Mouse (Mus musculus) limb, embryonic 12.5 days (tissue): Measurements from ENCODE around the gene Olfr362. TPM values are rescaled to one million over a fixed set of nuclear protein-coding genes. Genes with fewer than 3 reads are reported as not detected.
"Not testable (repeated sequence)": the region's sequence is repeated elsewhere in the genome, so short reads cannot be mapped to it uniquely, and the experiment has no call there.

Experiments used
- ATAC-seq: fragments of 200-750 bp; cut with Nextera tagmentation; 2 replicates; pipeline ENCODE4 v1.8.0; 2017; ENCODE audit warnings: low read depth, moderate TSS enrichment; ENCODE audit not compliant: insufficient number of reproducible peaks, insufficient read depth, low FRiP score, low TSS enrichment
- H3K27ac ChIP-seq: fragments of 300-500 bp; sonication (generic); 2 replicates; pipeline ENCODE4 v1.5.1; 2016; ENCODE audit warnings: mild to moderate bottlenecking, moderate library complexity
- H3K27me3 ChIP-seq: fragments of 300-500 bp; sonication (generic); 2 replicates; pipeline ENCODE4 v1.6.1; 2016; ENCODE audit warnings: mild to moderate bottlenecking, moderate library complexity
- H3K36me3 ChIP-seq: fragments of 300-500 bp; sonication (generic); 2 replicates; pipeline ENCODE4 v1.6.1; 2016; ENCODE audit warnings: mild to moderate bottlenecking, moderate library complexity
- H3K4me1 ChIP-seq: fragments of 300-500 bp; sonication (generic); replicated peaks from 2 replicates; pipeline ENCODE4 v1.6.1; 2016
- H3K4me2 ChIP-seq: fragments of 300-500 bp; sonication (generic); 2 replicates; pipeline ENCODE4 v1.6.1; 2016; ENCODE audit warnings: mild to moderate bottlenecking, moderate library complexity
- H3K4me3 ChIP-seq: fragments of 300-500 bp; sonication (generic); replicated peaks from 2 replicates; pipeline ENCODE4 v1.5.1; 2016; ENCODE audit warnings: mild to moderate bottlenecking
- H3K9ac ChIP-seq: fragments of 300-500 bp; sonication (generic); replicated peaks from 2 replicates; pipeline ENCODE4 v1.6.1; 2016; ENCODE audit warnings: mild to moderate bottlenecking, moderate library complexity
- H3K9me3 ChIP-seq: fragments of 300-500 bp; sonication (generic); 2 replicates; pipeline ENCODE4 v1.6.1; 2016; ENCODE audit warnings: mild to moderate bottlenecking, moderate library complexity
- WGBS: fragments of 180-500 bp; shearing (Covaris S2); methylation state at CpG from one replicate; pipeline ENCODE4 v1.1.7; 2016; 5-methylcytosine and 5-hydroxymethylcytosine counted together
- polyA plus RNA-seq: library from polyadenylated mRNA; unstranded; fragments of >200 nt; fragmentation: Nextera tagmentation; extraction: Ambion mirVana; gene quantifications from 2 replicates; pipeline ENCODE4 v1.2.1, GENCODE M21; 2016

The Olfr362 gene
- not detected in 2 replicates for polyA plus RNA-seq

- no peak within 1 kb of the TSS for H3K9ac ChIP-seq
- H3K9me3 ChIP-seq: 0 out of 2 replicates have a peak, but pooled peaks cover 7% of the 10 kb centered on the region
- no peak for ATAC-seq
- 76% methylated on average over 1 of the region's 1 CpGs for WGBS
- H3K4me1 ChIP-seq: no peaks in the 10 kb centered on the region
- no peak within 1 kb of the TSS for H3K27ac ChIP-seq
- H3K27me3 ChIP-seq: no peaks in the 10 kb centered on the region
- no peaks in the 10 kb centered on the region for H3K36me3 ChIP-seq
- no peak within 1 kb of the TSS for H3K4me3 ChIP-seq
- H3K4me2 ChIP-seq: no peak within 1 kb of the TSS
Observed at GRCm38 (mm10) chr2:37117810-37118209, at the start of gene Olfr362. Gene Olfr362, minus strand, starts transcription at chr2:37117910.

GRCm38 (mm10) chr2:37139022-37139421 is 21.3 kb upstream of the Olfr362 start, which contains the start of gene Olfr364-ps1:
Gene Olfr364-ps1, plus strand, starts transcription at chr2:37139322.
- Histone ChIP-seq H3K9me3 (peaks cover 21% of the 10 kb centered on the region), H3K4me2 (no peak within 1 kb of the TSS), H3K4me3 (no peak within 1 kb of the TSS), H3K36me3 (no peaks in the 10 kb centered on the region), H3K4me1 (no peaks in the 10 kb centered on the region), H3K27me3 (no peaks in the 10 kb centered on the region), H3K9ac (no peak within 1 kb of the TSS), H3K27ac (no peak within 1 kb of the TSS)
- no peak for ATAC-seq
- WGBS: 82% methylated on average over 3 of the region's 3 CpGs

DNA sequence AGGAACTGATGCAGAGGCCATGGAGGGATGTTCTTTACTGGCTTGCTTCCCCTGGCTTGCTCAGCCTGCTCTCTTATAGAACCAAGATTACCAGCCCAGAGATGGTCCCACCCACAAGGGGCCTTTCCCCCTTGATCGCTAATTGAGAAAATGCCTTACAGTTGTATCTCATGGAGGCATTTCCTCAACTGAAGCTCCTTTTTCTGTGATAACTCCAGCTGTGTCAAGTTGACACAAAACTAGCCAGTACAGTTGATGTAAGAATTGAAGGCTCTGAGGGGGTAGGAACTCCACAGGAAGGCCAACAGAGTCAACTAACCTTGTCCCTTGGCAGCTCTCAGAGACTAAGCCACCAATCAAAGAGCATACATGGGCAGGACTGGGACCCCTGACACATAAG is 28.5 kb downstream of the Olfr362 start, which contains the start of gene Olfr361:
TSS of gene Olfr361 (minus strand) at position 101 of the 400 bp plus-strand sequence.
- not testable (repeated sequence) for H3K4me3 ChIP-seq, H3K4me1 ChIP-seq, ATAC-seq, H3K27ac ChIP-seq, H3K27me3 ChIP-seq, H3K36me3 ChIP-seq, H3K4me2 ChIP-seq, H3K9ac ChIP-seq
- WGBS: 72% methylated on average over 1 of the region's 1 CpGs
- H3K9me3 ChIP-seq: 0 out of 2 replicates have a peak, but pooled peaks cover 11% of the 10 kb centered on the region

DNA sequence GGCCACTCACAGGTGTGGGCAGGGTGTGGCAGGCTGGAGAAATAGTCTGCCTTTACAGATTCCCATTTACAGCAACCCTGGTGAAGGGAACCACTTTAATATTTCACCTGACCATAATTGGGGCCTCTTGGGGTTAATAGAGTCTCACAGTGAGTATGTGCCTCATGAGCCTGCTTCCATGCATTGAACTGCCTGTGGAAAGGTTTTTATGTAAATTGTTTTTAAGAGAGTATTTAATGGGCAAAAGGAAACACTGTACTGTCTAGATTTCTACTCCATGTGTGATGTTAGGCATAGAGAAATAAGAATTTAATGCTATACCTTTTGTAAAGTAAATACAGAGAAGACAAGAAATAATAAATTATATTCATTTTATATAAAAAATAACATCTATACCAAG is 52.3 kb downstream of the Olfr362 start, which contains the start of gene Olfr360:
TSS of gene Olfr360 (plus strand) at position 301 of the 400 bp plus-strand sequence.
- no peak within 1 kb of the TSS for H3K4me3 ChIP-seq
- no peaks in the 10 kb centered on the region for H3K27me3 ChIP-seq
- H3K27ac ChIP-seq: no peak within 1 kb of the TSS
- no peak within 1 kb of the TSS for H3K4me2 ChIP-seq
- no peak for ATAC-seq
- H3K4me1 ChIP-seq: no peaks in the 10 kb centered on the region
- H3K36me3 ChIP-seq: no peaks in the 10 kb centered on the region
- peaks cover 23% of the 10 kb centered on the region; the same call in 1 of the 2 replicates for H3K9me3 ChIP-seq
- no peak within 1 kb of the TSS for H3K9ac ChIP-seq

Other genes with a start within 250 kb of the Olfr362 start
- gene Olfr352, start 249.4 kb downstream of the Olfr362 start, polyA plus RNA-seq: not detected in 2 replicates
- gene Olfr353, start 225.0 kb downstream of the Olfr362 start, polyA plus RNA-seq: not detected in 2 replicates
- gene Olfr354, start 212.2 kb downstream of the Olfr362 start, polyA plus RNA-seq: not detected in 2 replicates
- not detected in 2 replicates for gene Olfr355, start 189.0 kb downstream of the Olfr362 start, polyA plus RNA-seq
- not detected in 2 replicates for gene Olfr356, start 180.8 kb downstream of the Olfr362 start, polyA plus RNA-seq
- not detected in 2 replicates for gene Olfr357, start 124.1 kb downstream of the Olfr362 start, polyA plus RNA-seq
- not detected in 2 replicates for gene Olfr358, start 108.6 kb downstream of the Olfr362 start, polyA plus RNA-seq
- not detected in 2 replicates for gene Olfr360, start 52.2 kb downstream of the Olfr362 start, polyA plus RNA-seq
- gene Olfr361, start 28.6 kb downstream of the Olfr362 start, polyA plus RNA-seq: not detected in 2 replicates
- not detected in 2 replicates for gene Olfr364-ps1, start 21.4 kb upstream of the Olfr362 start, polyA plus RNA-seq
- gene Olfr365, start 70.3 kb upstream of the Olfr362 start, polyA plus RNA-seq: not detected in 2 replicates
- gene Olfr366, start 93.7 kb upstream of the Olfr362 start, polyA plus RNA-seq: not detected in 2 replicates
- not detected in 2 replicates for gene Olfr368, start 208.6 kb upstream of the Olfr362 start, polyA plus RNA-seq
- 48.1 and 50.5 TPM in 2 replicates for gene Pdcl, start 241.4 kb upstream of the Olfr362 start, polyA plus RNA-seq